ENCODE assay signal across 22 mouse cellular contexts in the genomic region with DNA sequence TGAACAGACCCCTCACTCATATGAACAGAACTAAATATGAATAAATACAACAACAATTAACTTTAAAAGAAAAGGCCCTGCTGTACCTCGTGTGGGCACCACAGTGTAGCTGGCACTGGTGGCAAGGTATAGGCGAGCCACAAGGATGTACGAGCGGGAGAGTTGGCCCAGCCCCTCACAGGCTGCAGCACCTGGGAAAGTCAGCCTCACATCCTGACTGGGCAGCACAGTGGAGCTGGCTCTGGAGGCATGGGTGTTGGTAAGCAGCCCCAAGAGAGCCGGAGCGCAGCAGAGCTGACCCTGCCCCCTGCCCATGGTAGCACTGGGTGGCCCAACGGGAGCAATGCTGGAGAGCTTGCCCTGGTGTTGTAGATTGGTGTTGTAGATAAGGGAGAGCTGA.
"Had no signal": no experiment of that assay in that cellular context is flagged by ENCODE, and none has a peak within 500 bp of the region (broad histone marks: within the 10 kb centered on the region; RNA-seq: fewer than 3 reads in every experiment).

No protein-coding gene starts in this region.

- H3K9me3 ChIP-seq: limb, embryonic 12.5 days; limb, embryonic 15.5 days; liver, embryonic 12.5 days; liver, embryonic 15.5 days; lung, embryonic 15.5 days; midbrain, embryonic 12.5 days; midbrain, embryonic 15.5 days; neural tube, embryonic 13.5 days had no signal

- H3K4me1 ChIP-seq: liver, embryonic 12.5 days; liver, embryonic 15.5 days had no signal

- H3K36me3 ChIP-seq: limb, embryonic 12.5 days; limb, embryonic 15.5 days; liver, embryonic 12.5 days; liver, embryonic 15.5 days; lung, embryonic 15.5 days; midbrain, embryonic 15.5 days; neural tube, embryonic 13.5 days had no signal

- H3K27me3 ChIP-seq: limb, embryonic 12.5 days; limb, embryonic 15.5 days; liver, embryonic 12.5 days; liver, embryonic 15.5 days; lung, embryonic 15.5 days; midbrain, embryonic 12.5 days; midbrain, embryonic 15.5 days; neural tube, embryonic 13.5 days had no signal

- H3K27ac ChIP-seq: limb, embryonic 12.5 days; limb, embryonic 15.5 days; liver, embryonic 12.5 days; liver, embryonic 15.5 days; lung, embryonic 15.5 days; macrophage; midbrain, embryonic 12.5 days; midbrain, embryonic 15.5 days; neural tube, embryonic 13.5 days had no signal

- DNase-seq: kidney, adult 18-20 months; kidney, adult 9 months; kidney, postnatal 14 days; kidney, postnatal 4 days; left cerebral cortex, postnatal 4 days; lung, postnatal 14 days; retina, postnatal 1 day; right cerebral cortex, postnatal 25 days; spleen, adult 18-20 months; thymus, adult 2 months; thymus, postnatal 14 days; thymus, postnatal 4 days had no signal

- H3K9ac ChIP-seq: limb, embryonic 12.5 days; limb, embryonic 15.5 days; liver, embryonic 12.5 days; liver, embryonic 15.5 days; lung, embryonic 15.5 days; midbrain, embryonic 12.5 days; midbrain, embryonic 15.5 days; neural tube, embryonic 13.5 days had no signal

- H3K4me2 ChIP-seq: limb, embryonic 12.5 days; limb, embryonic 15.5 days; liver, embryonic 12.5 days; liver, embryonic 15.5 days; lung, embryonic 15.5 days; midbrain, embryonic 12.5 days; midbrain, embryonic 15.5 days; neural tube, embryonic 13.5 days had no signal

- ATAC-seq: midbrain, embryonic 15.5 days had no signal

- H3K4me3 ChIP-seq: limb, embryonic 12.5 days; limb, embryonic 15.5 days; liver, embryonic 12.5 days; liver, embryonic 15.5 days; lung, embryonic 15.5 days; midbrain, embryonic 12.5 days; midbrain, embryonic 15.5 days; myocyte; neural tube, embryonic 13.5 days had no signal
